Mouse (Mus musculus) midbrain, embryonic 15.5 days (tissue): ENCODE data around the gene Grm4. TPM values are rescaled to one million over a fixed set of nuclear protein-coding genes. Genes with fewer than 3 reads are reported as not detected.

ENCODE experiments used
- ATAC-seq: fragments of 200-750 bp; cut with Nextera tagmentation; replicated peaks from 2 replicates; pipeline ENCODE4 v1.8.0; 2017; ENCODE audit warnings: moderate TSS enrichment
- H3K27ac ChIP-seq: fragments of 300-500 bp; sonication (generic); 2 replicates; pipeline ENCODE4 v1.5.1; 2015; ENCODE audit warnings: mild to moderate bottlenecking, inconsistent platforms
- H3K27me3 ChIP-seq: fragments of 300-500 bp; sonication (generic); replicated peaks from 2 replicates; pipeline ENCODE4 v1.6.1; 2015; ENCODE audit warnings: inconsistent platforms
- H3K36me3 ChIP-seq: fragments of 300-500 bp; sonication (generic); replicated peaks from 2 replicates; pipeline ENCODE4 v1.6.1; 2015; ENCODE audit warnings: inconsistent platforms
- H3K4me1 ChIP-seq: fragments of 300-500 bp; sonication (generic); 2 replicates; pipeline ENCODE4 v1.6.1; 2015; ENCODE audit warnings: inconsistent platforms
- H3K4me2 ChIP-seq: fragments of 300-500 bp; sonication (generic); 2 replicates; pipeline ENCODE4 v1.6.1; 2015; ENCODE audit warnings: inconsistent platforms, mild to moderate bottlenecking, moderate library complexity
- H3K4me3 ChIP-seq: fragments of 300-500 bp; sonication (generic); 2 replicates; pipeline ENCODE4 v1.5.1; 2015; ENCODE audit warnings: mild to moderate bottlenecking, inconsistent platforms
- H3K9ac ChIP-seq: fragments of 300-500 bp; sonication (generic); 2 replicates; pipeline ENCODE4 v1.6.1; 2015; ENCODE audit warnings: mild to moderate bottlenecking, inconsistent platforms
- H3K9me3 ChIP-seq: fragments of 300-500 bp; sonication (generic); 2 replicates; pipeline ENCODE4 v1.6.1; 2016; ENCODE audit warnings: inconsistent platforms
- WGBS: fragments of 180-500 bp; shearing (Covaris S2); methylation state at CpG from one replicate; pipeline ENCODE4 v1.1.7; 2015; ENCODE audit warnings: mixed read lengths; 5-methylcytosine and 5-hydroxymethylcytosine counted together
- polyA plus RNA-seq: library from polyadenylated mRNA; unstranded; fragments of >200 nt; fragmentation: Nextera tagmentation; extraction: Ambion mirVana; gene quantifications from 2 replicates; pipeline ENCODE4 v1.2.1, GENCODE M21; 2015

The Grm4 gene
- polyA plus RNA-seq, 1 experiment from 2014 or later, result 10.9 TPM

DNA sequence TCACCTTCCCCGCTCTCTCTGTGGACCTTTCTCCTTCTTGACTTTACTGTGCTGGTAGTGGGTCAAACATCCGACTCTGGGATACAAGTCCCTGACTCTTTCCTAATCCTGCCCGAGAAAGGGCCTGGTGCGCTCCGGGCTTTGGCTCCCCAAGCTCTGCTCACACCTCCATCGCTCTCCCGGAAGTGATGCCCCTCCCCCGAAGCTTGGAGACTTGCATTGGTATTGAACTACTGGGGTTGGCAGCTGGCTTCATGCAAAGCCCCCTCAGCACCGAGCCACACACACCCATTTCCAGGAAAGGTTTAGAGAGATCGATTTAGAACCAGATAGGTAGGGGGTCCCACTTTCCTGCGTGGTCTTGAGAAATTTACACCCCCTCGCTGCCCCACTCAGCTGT lies 24.8 kb upstream of the Grm4 start:
- Histone ChIP-seq H3K4me2 (no peak overlapping the region), H3K9me3 (no peaks in the 10 kb centered on the region), H3K36me3 (no peaks in the 10 kb centered on the region), H3K27me3 (no peaks in the 10 kb centered on the region), H3K27ac (no peak overlapping the region), H3K4me3 (no peak overlapping the region), H3K4me1 (no peaks in the 10 kb centered on the region), H3K9ac (no peak overlapping the region)
- ATAC-seq, result no peak
- 49% methylated on average over 12 of the region's 12 CpGs for WGBS

GRCm38 (mm10) chr17:27544551-27544950 lies 23.3 kb upstream of the Grm4 start:
- Histone ChIP-seq H3K4me1 (no peaks in the 10 kb centered on the region), H3K27ac (no peak overlapping the region), H3K9ac (no peak overlapping the region), H3K9me3 (no peaks in the 10 kb centered on the region), H3K27me3 (no peaks in the 10 kb centered on the region), H3K4me3 (no peak overlapping the region), H3K36me3 (no peaks in the 10 kb centered on the region), H3K4me2 (no peak overlapping the region)
- WGBS, result 84% methylated on average over 11 of the region's 11 CpGs
- ATAC-seq, result no peak

DNA sequence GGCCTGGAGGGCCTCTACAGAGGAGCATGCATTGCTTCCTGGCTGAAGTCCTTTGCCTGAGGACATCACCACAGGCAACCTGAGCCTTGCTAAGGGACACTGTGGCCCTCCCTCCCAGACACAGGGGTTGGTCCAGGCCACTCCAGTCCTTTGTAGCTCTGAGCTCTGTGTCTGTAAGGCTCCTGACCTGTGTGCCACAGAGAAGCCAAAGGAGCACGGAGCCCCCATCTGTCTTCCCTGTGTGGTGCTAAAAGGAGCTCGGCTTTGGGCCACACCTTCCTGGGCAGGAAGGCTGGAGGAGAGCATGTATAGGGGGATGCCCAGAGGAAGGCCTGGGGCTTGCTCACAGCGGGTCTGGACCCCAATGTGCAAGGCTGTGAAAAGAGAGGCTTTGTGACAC lies 20.8 kb upstream of the Grm4 start:
- Histone ChIP-seq H3K9me3 (no peaks in the 10 kb centered on the region), H3K4me2 (no peak overlapping the region), H3K9ac (no peak overlapping the region), H3K4me3 (no peak overlapping the region), H3K4me1 (no peaks in the 10 kb centered on the region), H3K27me3 (no peaks in the 10 kb centered on the region), H3K36me3 (no peaks in the 10 kb centered on the region), H3K27ac (no peak overlapping the region)
- WGBS, result 75% methylated on average over 3 of the region's 3 CpGs
- ATAC-seq, result no peak

DNA sequence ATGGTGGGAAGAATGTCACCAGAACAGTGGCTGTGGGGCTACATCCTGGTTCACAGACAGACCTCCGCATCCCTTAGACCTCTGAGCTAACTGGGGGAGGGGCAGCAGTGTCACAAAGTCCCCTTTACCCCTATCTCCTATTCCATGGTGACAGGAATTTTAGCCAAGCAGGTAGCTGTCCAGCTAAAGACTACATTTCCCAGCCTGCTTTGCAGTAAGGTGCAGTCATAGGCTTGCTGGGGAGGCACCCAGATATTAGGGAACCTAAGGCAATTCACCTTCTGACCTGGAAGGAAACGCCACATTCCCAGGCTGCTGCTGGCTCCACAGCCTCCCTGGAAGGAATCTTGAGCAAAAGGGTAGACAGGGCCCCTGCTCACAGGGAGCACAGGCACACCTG lies 20.1 kb upstream of the Grm4 start:
- no peaks in the 10 kb centered on the region for H3K9me3 ChIP-seq
- WGBS, result 84% methylated on average over 2 of the region's 2 CpGs

DNA sequence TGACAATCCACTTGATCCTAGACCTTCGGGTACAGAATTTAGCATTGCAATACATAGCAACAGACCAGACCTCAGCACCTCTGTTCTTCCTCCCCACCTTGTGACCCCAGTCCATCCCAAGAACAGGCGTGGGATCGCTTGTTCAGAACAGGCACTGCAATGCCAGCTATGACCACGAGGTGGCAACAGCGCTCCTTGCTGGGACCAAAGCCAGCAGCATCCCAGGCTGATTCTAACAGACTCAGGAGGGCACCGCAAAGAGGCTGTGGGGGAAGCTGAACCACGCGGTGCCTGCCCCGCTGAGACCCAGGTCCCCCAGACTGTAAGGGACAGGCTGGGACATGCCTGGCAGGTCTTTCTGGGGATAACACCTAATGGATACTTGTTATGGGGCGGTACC lies 13.5 kb upstream of the Grm4 start:
- no peak overlapping the region for H3K4me3 ChIP-seq
- H3K27me3 ChIP-seq, result no peaks in the 10 kb centered on the region
- H3K9me3 ChIP-seq, result no peaks in the 10 kb centered on the region
- 0 out of 2 replicates have a peak overlapping the region, but pooled peaks have one; percentile 17 for H3K4me2 ChIP-seq
- WGBS, result 4% methylated on average over 10 of the region's 10 CpGs
- H3K27ac ChIP-seq, result no peak overlapping the region
- peak; percentile 63; the same call in 1 of the 2 replicates for ATAC-seq
- H3K36me3 ChIP-seq, result no peaks in the 10 kb centered on the region
- no peak overlapping the region for H3K9ac ChIP-seq
- H3K4me1 ChIP-seq, result peaks cover 3% of the 10 kb centered on the region; the same call in 1 of the 2 replicates

More for the DNA sequence above, 20.1 kb upstream of the Grm4 start:
- ATAC-seq, result no peak
- no peak overlapping the region for H3K9ac ChIP-seq
- H3K36me3 ChIP-seq, result no peaks in the 10 kb centered on the region
- no peaks in the 10 kb centered on the region for H3K4me1 ChIP-seq
- H3K27ac ChIP-seq, result no peak overlapping the region
- H3K4me2 ChIP-seq, result no peak overlapping the region
- no peak overlapping the region for H3K4me3 ChIP-seq
- no peaks in the 10 kb centered on the region for H3K27me3 ChIP-seq

DNA sequence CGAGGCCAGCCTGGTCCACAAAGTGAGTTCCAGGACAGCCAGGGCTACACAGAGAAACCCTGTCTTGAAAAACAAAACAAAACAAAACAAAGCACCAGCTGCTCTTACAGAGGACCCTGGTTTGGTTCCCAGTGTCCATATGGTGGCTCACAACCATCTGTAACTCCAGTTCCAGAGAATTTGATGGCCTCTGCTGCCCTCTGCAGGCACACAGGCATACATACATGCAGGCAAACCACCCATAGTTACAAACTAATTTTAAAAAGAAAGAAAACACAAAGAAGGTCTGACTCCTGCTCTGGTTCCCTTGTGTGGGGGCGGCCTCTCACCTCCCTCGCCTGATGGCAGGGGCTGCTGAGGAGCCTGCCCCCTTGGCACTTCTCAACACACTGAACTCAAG lies 12.2 kb upstream of the Grm4 start:
- WGBS, result 91% methylated on average over 3 of the region's 3 CpGs
- H3K9ac ChIP-seq, result no peak overlapping the region
- no peak overlapping the region for H3K4me3 ChIP-seq
- H3K9me3 ChIP-seq, result no peaks in the 10 kb centered on the region
- no peak overlapping the region for H3K4me2 ChIP-seq
- H3K27ac ChIP-seq, result no peak overlapping the region
- H3K36me3 ChIP-seq, result no peaks in the 10 kb centered on the region
- H3K4me1 ChIP-seq, result peaks cover 3% of the 10 kb centered on the region; the same call in 1 of the 2 replicates
- no peaks in the 10 kb centered on the region for H3K27me3 ChIP-seq
- ATAC-seq, result no peak

DNA sequence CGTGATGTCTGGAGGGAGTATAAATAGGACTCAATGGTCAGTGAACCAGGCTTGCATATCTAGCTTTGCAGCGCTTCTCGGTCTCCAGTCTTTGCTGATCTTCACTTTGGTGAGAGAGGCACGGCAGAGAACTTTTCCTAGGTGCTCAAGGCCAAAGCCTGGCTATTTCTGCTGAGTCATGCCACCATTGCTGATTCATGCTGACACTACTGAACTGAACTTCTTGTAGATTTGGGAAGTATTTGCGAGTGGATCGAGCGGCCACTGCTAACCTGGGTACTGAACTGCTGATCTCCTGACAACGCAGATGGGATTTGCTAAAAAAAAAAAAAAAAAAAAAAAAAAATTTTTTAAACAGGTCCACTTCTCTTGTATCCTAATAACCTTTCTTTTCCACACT lies 10.9 kb upstream of the Grm4 start:
- WGBS, result 85% methylated on average over 8 of the region's 8 CpGs
- ATAC-seq, result no peak
- H3K4me1 ChIP-seq, result peaks cover 3% of the 10 kb centered on the region; the same call in 1 of the 2 replicates
- H3K27me3 ChIP-seq, result no peaks in the 10 kb centered on the region
- no peak overlapping the region for H3K4me2 ChIP-seq
- no peak overlapping the region for H3K9ac ChIP-seq
- no peaks in the 10 kb centered on the region for H3K9me3 ChIP-seq
- H3K4me3 ChIP-seq, result no peak overlapping the region
- no peaks in the 10 kb centered on the region for H3K36me3 ChIP-seq
- no peak overlapping the region for H3K27ac ChIP-seq

- no peaks in the 10 kb centered on the region for H3K36me3 ChIP-seq
- H3K9me3 ChIP-seq, result no peaks in the 10 kb centered on the region
- H3K9ac ChIP-seq, result no peak overlapping the region
- no peak overlapping the region for H3K4me3 ChIP-seq
- 72% methylated on average over 5 of the region's 5 CpGs for WGBS
- no peak for ATAC-seq
- H3K27ac ChIP-seq, result no peak overlapping the region
- H3K4me2 ChIP-seq, result no peak overlapping the region
- no peaks in the 10 kb centered on the region for H3K27me3 ChIP-seq
- no peaks in the 10 kb centered on the region for H3K4me1 ChIP-seq
Observed at GRCm38 (mm10) chr17:27528767-27529166, 7.6 kb upstream of the Grm4 start.

GRCm38 (mm10) chr17:27528030-27528429 lies 6.8 kb upstream of the Grm4 start:
- Histone ChIP-seq H3K4me3 (no peak overlapping the region), H3K27me3 (no peaks in the 10 kb centered on the region), H3K4me1 (no peaks in the 10 kb centered on the region), H3K36me3 (no peaks in the 10 kb centered on the region), H3K27ac (no peak overlapping the region), H3K4me2 (no peak overlapping the region), H3K9me3 (no peaks in the 10 kb centered on the region), H3K9ac (no peak overlapping the region)
- ATAC-seq, result no peak
- 46% methylated on average over 8 of the region's 8 CpGs for WGBS

DNA sequence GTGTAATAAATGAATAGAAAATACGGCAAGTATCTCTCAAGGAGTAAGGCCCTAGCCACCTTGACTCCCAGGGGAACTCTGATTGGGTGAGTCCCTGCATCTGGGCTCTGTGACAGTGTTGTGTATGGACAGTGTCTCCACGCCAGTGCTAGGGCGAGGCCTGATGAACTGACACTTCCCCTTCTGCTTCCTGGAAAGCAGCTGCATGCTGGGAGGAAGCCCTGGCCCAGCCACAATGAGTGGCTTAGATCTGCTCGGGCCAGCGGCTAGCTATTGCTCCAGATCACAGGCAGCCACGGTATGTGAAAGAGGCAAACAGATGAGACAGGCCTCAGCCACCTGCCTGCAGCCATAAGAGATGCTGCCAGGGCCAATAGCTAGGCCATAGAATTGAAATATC lies 6.0 kb upstream of the Grm4 start:
- no peaks in the 10 kb centered on the region for H3K27me3 ChIP-seq
- ATAC-seq, result no peak
- no peak overlapping the region for H3K27ac ChIP-seq

GRCm38 (mm10) chr17:27523121-27523520 lies 1.9 kb upstream of the Grm4 start:
- peaks cover 24% of the 10 kb centered on the region for H3K4me1 ChIP-seq
- no peak for ATAC-seq
- H3K9ac ChIP-seq, result no peak overlapping the region
- WGBS, result 44% methylated on average over 7 of the region's 7 CpGs
- H3K36me3 ChIP-seq, result no peaks in the 10 kb centered on the region
- H3K27ac ChIP-seq, result no peak overlapping the region
- H3K4me3 ChIP-seq, result no peak overlapping the region
- no peak overlapping the region for H3K4me2 ChIP-seq
- no peaks in the 10 kb centered on the region for H3K9me3 ChIP-seq
- H3K27me3 ChIP-seq, result peaks cover 13% of the 10 kb centered on the region; the same call in 1 of the 2 replicates

More for the DNA sequence above, 6.0 kb upstream of the Grm4 start:
- no peak overlapping the region for H3K4me3 ChIP-seq
- no peaks in the 10 kb centered on the region for H3K9me3 ChIP-seq
- no peak overlapping the region for H3K4me2 ChIP-seq
- H3K9ac ChIP-seq, result no peak overlapping the region
- H3K4me1 ChIP-seq, result no peaks in the 10 kb centered on the region
- H3K36me3 ChIP-seq, result no peaks in the 10 kb centered on the region
- WGBS, result 75% methylated on average over 6 of the region's 6 CpGs

DNA sequence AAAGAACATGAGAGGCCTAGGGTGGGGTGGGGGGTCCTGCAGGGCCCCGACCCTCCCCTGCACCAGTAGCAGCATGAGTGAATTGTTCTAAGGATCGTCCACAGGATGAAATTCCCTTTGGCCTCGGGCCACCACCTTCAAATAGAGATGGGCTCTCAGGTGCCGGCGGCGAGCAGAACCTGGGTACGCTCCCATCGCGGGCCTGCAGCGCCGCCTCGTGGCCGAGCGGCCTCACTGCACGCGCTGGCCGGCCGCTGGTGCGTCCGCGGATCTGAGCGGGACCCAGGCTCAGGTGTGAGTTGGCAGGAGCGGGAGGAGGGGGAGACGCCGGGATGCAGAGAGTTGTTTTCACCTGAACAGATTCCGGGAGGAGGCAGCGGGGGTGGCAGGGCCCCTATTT lies 646 bp downstream of the Grm4 start:
- peak; percentile 43 for ATAC-seq
- H3K9me3 ChIP-seq, result no peaks in the 10 kb centered on the region
- no peak overlapping the region; the same call in 1 of the 2 replicates for H3K9ac ChIP-seq
- WGBS, result under 1% methylated on average over 27 of the region's 27 CpGs
- peak overlapping the region; percentile 16; the same call in 1 of the 2 replicates for H3K4me3 ChIP-seq
- peaks cover 14% of the 10 kb centered on the region; the same call in 1 of the 2 replicates for H3K27me3 ChIP-seq
- H3K4me1 ChIP-seq, result peaks cover 31% of the 10 kb centered on the region
- H3K4me2 ChIP-seq, result peak overlapping the region; percentile 50
- no peaks in the 10 kb centered on the region for H3K36me3 ChIP-seq
- H3K27ac ChIP-seq, result no peak overlapping the region

DNA sequence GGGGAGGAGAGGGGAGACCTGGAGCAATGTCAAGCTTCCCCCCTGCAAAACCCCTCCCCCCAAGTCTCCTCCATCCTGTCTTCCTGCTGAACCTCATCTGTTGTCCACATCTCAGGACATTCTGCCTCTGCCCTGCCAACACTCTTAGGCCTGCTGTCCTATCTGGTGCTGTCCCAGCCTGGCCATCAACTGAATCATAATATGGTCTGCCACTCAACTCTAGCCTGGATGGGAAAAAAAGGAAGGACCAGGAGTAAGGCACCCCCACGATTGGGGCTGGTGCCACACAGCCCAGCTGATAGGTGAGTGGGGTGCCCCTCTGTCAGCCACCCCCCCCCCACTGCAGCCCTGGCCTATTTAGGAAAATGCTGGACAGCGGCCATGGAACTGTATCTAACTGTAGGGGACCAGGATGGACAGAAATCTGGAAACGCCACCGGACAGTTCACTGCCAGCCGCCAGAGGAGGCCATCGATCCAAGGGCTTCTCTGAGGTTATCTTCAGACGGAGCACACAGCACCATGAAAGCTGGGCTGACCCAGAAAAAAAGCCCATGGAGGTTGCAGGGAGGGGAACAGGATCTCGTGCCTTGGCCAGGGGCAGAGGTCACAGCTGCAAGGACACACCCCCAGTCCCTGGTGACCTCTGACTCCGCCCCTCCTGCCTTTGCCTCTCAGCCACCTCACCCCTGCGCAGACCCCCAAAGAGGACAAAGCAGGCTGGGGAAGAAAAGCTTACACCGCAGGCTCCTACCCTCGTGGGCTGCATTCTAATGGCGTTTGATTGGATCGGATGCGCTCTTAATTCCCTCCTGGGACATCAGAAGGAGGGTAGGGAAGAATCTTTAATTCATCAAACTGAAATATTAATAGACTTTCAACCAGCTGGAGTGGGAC lies 2.3 kb downstream of the Grm4 start:
- Histone ChIP-seq H3K4me1 (peaks cover 35% of the 10 kb centered on the region), H3K4me2 (peak overlapping the region; percentile 4; the same call in 1 of the 2 replicates), H3K27me3 (peaks cover 28% of the 10 kb centered on the region), H3K4me3 (no peak overlapping the region), H3K36me3 (no peaks in the 10 kb centered on the region), H3K9me3 (no peaks in the 10 kb centered on the region), H3K9ac (no peak overlapping the region; the same call in 1 of the 2 replicates), H3K27ac (peak overlapping the region; percentile 72)
- WGBS, result 17% methylated on average over 15 of the region's 15 CpGs
- no peak; the same call in 1 of the 2 replicates for ATAC-seq
